Mouse (Mus musculus): ENCODE results near the gene Fgfr2. TPM values are rescaled to one million over a fixed set of nuclear protein-coding genes. Genes with fewer than 3 reads are reported as not detected.

Fgfr2 gene
- polyA plus RNA-seq, 1 experiment from 2014 or later = 33.9 TPM

GRCm38 (mm10) chr7:130727560-130727959 is 2395.6 kb downstream of the Fgfr2 start:
- Histone ChIP-seq H3K9ac (no peak overlapping the region), H3K27me3 (no peaks in the 10 kb centered on the region), H3K4me3 (no peak overlapping the region), H3K36me3 (peaks cover 60% of the 10 kb centered on the region), H3K27ac (no peak overlapping the region), H3K4me1 (replicated peaks) (peaks cover 31% of the 10 kb centered on the region), H3K4me2 (no peak overlapping the region), H3K9me3 (no peaks in the 10 kb centered on the region)
- 89% methylated on average over 4 of the region's 4 CpGs for WGBS
- ATAC-seq (ENCODE audit: low FRiP score) = no peak

DNA sequence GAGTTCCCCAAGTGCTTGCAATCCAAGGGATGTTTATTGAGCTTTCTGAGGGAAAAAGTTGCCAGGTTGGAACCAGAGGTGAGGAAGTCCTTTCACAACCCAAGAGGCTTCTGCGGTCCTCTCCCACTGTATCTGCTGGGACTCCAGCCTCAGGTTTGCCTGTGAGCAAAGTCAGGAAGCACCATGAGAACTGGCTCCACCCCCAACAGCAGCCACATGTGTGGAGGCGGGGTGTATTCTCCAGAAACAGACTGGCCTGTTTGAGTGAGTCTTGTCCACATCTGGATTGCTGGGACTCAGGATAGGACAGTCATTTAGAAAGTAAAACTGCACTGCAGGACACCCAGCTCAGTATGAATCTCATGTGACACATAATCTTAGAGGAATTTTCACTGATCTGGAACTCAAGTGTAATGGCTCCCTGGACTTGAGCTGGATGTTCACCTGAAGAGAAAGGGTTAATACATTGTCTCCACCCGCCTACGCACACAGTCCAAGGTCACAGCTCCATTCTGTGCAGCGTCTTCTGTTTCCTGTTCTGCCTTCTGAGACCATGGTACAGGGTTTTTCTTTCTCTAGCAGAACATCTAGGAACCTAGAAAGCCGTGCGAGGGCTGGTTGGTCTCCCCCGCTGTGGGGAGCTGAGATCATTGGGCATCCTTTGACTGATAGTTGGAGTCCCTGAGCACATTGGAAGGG is 2396.3 kb downstream of the Fgfr2 start:
- Histone ChIP-seq H3K4me1 (replicated peaks) (peaks cover 25% of the 10 kb centered on the region), H3K9ac (no peak overlapping the region), H3K36me3 (peaks cover 64% of the 10 kb centered on the region), H3K4me3 (no peak overlapping the region), H3K4me2 (no peak overlapping the region), H3K27ac (no peak overlapping the region), H3K27me3 (no peaks in the 10 kb centered on the region), H3K9me3 (no peaks in the 10 kb centered on the region)
- no peak for ATAC-seq (ENCODE audit: low FRiP score)
- WGBS = 73% methylated on average over 8 of the region's 8 CpGs

DNA sequence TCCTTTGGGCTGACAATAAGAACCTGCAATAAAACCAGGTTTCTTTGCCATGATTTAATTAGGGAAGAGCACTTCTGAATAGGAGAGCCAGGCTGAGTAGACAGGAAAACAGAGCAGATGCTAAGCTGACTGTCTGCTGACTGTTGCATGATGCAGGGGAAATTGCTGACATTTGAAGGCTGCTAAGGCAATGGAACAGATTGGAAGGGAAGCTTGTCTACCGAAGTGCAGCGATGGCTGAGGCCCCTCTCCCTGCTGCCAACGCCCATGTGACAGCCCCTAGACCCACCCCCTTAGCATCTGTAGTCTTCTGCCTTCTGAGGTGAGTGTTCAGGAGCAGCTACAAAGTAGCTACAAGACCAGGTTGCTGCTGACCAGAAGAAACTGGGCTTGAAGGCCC is 2397.0 kb downstream of the Fgfr2 start:
- Histone ChIP-seq H3K9ac (no peak overlapping the region), H3K27ac (no peak overlapping the region), H3K9me3 (no peaks in the 10 kb centered on the region), H3K36me3 (peaks cover 68% of the 10 kb centered on the region), H3K4me2 (no peak overlapping the region), H3K4me3 (no peak overlapping the region), H3K27me3 (no peaks in the 10 kb centered on the region), H3K4me1 (replicated peaks) (peaks cover 21% of the 10 kb centered on the region)
- ATAC-seq (ENCODE audit: low FRiP score) = no peak
- WGBS = 80% methylated on average over 3 of the region's 3 CpGs

- peaks cover 31% of the 10 kb centered on the region for H3K4me1 ChIP-seq (replicated peaks)
- no peak for ATAC-seq (ENCODE audit: low FRiP score)
- peak overlapping the region; percentile 78 for H3K27ac ChIP-seq
- peaks cover 61% of the 10 kb centered on the region for H3K36me3 ChIP-seq
- no peak overlapping the region for H3K4me3 ChIP-seq
- peak overlapping the region; percentile 53 for H3K9ac ChIP-seq
- H3K4me2 ChIP-seq = no peak overlapping the region
- H3K9me3 ChIP-seq = no peaks in the 10 kb centered on the region
- 59% methylated on average over 9 of the region's 9 CpGs for WGBS
- no peaks in the 10 kb centered on the region for H3K27me3 ChIP-seq
Measured at GRCm38 (mm10) chr7:130720646-130721335, 2402.4 kb downstream of the Fgfr2 start.

DNA sequence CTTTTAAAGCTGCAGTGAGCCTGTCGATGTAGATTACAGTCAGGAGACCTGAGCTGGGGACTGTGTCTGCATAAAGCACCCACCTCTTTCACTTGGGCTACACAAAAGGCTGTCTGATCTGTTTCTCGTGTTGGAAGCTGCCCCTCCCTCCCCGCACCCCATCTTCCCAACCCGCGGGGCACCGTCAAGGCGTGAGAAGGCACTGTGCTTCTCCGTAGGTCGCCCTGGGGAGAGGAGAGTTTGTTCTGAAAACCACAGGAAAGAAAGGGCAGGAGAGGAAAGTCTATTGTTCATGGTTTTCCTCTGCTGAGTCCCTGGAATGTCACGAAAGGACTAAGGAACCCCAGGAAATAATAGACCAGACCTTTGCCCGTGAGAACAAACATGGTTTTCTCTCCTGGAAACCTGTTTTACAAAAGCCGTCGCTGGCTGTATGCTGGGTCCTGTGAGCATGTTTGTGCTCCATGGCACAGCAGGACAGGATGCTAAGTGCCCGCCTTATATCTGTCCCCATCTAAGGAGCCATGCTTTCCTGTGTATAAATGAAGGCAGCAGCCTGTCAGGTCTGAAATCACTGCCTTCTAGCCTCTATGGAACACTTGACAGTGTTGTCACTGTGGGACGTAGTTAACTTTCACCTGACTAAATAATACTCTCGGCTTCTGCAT is 2403.1 kb downstream of the Fgfr2 start:
- H3K4me2 ChIP-seq = peak overlapping the region; percentile 17; the same call in 1 of the 2 replicates
- ATAC-seq (ENCODE audit: low FRiP score) = no peak

DNA sequence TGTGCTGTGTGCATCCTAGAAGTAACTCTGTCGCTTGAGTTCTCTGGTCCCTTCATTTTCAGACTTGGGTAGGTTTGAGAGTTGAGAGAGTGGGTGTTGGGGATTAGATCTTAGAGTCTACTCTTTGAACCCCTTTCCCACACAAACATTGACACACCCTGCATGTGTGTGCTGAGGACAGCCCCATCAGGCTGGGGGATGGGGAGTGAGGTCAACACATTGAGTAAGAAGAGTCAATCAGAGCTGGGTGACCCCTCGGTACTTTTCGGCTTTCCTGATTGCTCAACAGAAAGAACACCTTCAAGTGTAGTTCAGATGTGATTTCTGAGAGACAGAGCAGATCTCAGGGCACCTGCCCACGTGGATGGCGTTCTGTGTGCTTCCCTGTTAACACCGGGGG is 2406.2 kb downstream of the Fgfr2 start:
- WGBS = 98% methylated on average over 6 of the region's 6 CpGs
- no peak overlapping the region for H3K27ac ChIP-seq
- H3K9ac ChIP-seq = no peak overlapping the region
- H3K9me3 ChIP-seq = no peaks in the 10 kb centered on the region
- H3K4me1 ChIP-seq (replicated peaks) = peaks cover 53% of the 10 kb centered on the region
- no peak overlapping the region for H3K4me3 ChIP-seq
- H3K4me2 ChIP-seq = no peak overlapping the region
- no peak for ATAC-seq (ENCODE audit: low FRiP score)
- no peaks in the 10 kb centered on the region for H3K27me3 ChIP-seq
- peaks cover 29% of the 10 kb centered on the region for H3K36me3 ChIP-seq

More for the DNA sequence above, 2403.1 kb downstream of the Fgfr2 start:
- H3K4me3 ChIP-seq = no peak overlapping the region
- no peaks in the 10 kb centered on the region for H3K27me3 ChIP-seq
- H3K4me1 ChIP-seq (replicated peaks) = peaks cover 32% of the 10 kb centered on the region
- H3K36me3 ChIP-seq = peaks cover 55% of the 10 kb centered on the region
- 6% methylated on average over 16 of the region's 16 CpGs for WGBS
- peak overlapping the region; percentile 53 for H3K9ac ChIP-seq
- H3K9me3 ChIP-seq = no peaks in the 10 kb centered on the region
- peak overlapping the region; percentile 78 for H3K27ac ChIP-seq

DNA sequence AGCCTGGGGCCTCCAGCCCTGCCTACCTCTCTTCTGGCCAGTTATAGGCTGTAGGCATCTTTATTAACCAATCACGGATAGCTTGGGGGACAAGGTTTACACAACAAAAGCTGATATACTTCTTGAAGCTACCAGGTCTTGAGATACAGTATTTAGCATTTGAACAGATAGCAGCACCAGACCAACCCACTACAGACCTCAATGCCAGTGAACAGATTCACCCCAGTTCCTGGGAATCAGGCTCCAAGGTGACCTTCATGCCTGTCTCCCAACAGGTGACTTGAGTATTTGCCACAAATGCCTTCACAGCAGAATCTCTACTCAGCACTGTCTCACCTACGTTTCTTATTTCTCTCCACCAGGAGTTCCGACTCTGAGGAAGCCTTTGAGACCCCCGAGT is 2406.8 kb downstream of the Fgfr2 start:
- Histone ChIP-seq H3K4me2 (no peak overlapping the region), H3K4me3 (no peak overlapping the region), H3K36me3 (peaks cover 26% of the 10 kb centered on the region), H3K9ac (no peak overlapping the region), H3K27ac (no peak overlapping the region), H3K27me3 (no peaks in the 10 kb centered on the region), H3K4me1 (replicated peaks) (peaks cover 51% of the 10 kb centered on the region), H3K9me3 (no peaks in the 10 kb centered on the region)
- WGBS = 91% methylated on average over 4 of the region's 4 CpGs
- ATAC-seq (ENCODE audit: low FRiP score) = no peak

GRCm38 (mm10) chr7:130715467-130715866 is 2407.7 kb downstream of the Fgfr2 start:
- WGBS = 84% methylated on average over 3 of the region's 3 CpGs
- no peak overlapping the region for H3K4me3 ChIP-seq
- no peak overlapping the region for H3K9ac ChIP-seq
- H3K36me3 ChIP-seq = peaks cover 24% of the 10 kb centered on the region
- no peak for ATAC-seq (ENCODE audit: low FRiP score)
- no peak overlapping the region for H3K27ac ChIP-seq
- no peaks in the 10 kb centered on the region for H3K27me3 ChIP-seq
- H3K4me2 ChIP-seq = no peak overlapping the region
- H3K4me1 ChIP-seq (replicated peaks) = peaks cover 49% of the 10 kb centered on the region
- no peaks in the 10 kb centered on the region for H3K9me3 ChIP-seq

GRCm38 (mm10) chr7:130713319-130713718 is 2409.8 kb downstream of the Fgfr2 start:
- Histone ChIP-seq H3K9me3 (no peaks in the 10 kb centered on the region), H3K4me3 (no peak overlapping the region), H3K4me1 (replicated peaks) (peaks cover 53% of the 10 kb centered on the region), H3K27ac (peak overlapping the region; percentile 30), H3K36me3 (peaks cover 21% of the 10 kb centered on the region), H3K4me2 (no peak overlapping the region), H3K27me3 (no peaks in the 10 kb centered on the region), H3K9ac (no peak overlapping the region)
- WGBS = 43% methylated on average over 6 of the region's 6 CpGs
- ATAC-seq (ENCODE audit: low FRiP score) = no peak

GRCm38 (mm10) chr7:130711851-130712250 is 2411.3 kb downstream of the Fgfr2 start:
- peaks cover 63% of the 10 kb centered on the region for H3K4me1 ChIP-seq (replicated peaks)
- no peaks in the 10 kb centered on the region for H3K9me3 ChIP-seq
- H3K36me3 ChIP-seq = peaks cover 6% of the 10 kb centered on the region
- H3K27ac ChIP-seq = no peak overlapping the region
- no peak overlapping the region for H3K4me3 ChIP-seq
- no peak overlapping the region for H3K4me2 ChIP-seq
- 90% methylated on average over 7 of the region's 7 CpGs for WGBS
- ATAC-seq (ENCODE audit: low FRiP score) = no peak
- no peaks in the 10 kb centered on the region for H3K27me3 ChIP-seq
- H3K9ac ChIP-seq = no peak overlapping the region

DNA sequence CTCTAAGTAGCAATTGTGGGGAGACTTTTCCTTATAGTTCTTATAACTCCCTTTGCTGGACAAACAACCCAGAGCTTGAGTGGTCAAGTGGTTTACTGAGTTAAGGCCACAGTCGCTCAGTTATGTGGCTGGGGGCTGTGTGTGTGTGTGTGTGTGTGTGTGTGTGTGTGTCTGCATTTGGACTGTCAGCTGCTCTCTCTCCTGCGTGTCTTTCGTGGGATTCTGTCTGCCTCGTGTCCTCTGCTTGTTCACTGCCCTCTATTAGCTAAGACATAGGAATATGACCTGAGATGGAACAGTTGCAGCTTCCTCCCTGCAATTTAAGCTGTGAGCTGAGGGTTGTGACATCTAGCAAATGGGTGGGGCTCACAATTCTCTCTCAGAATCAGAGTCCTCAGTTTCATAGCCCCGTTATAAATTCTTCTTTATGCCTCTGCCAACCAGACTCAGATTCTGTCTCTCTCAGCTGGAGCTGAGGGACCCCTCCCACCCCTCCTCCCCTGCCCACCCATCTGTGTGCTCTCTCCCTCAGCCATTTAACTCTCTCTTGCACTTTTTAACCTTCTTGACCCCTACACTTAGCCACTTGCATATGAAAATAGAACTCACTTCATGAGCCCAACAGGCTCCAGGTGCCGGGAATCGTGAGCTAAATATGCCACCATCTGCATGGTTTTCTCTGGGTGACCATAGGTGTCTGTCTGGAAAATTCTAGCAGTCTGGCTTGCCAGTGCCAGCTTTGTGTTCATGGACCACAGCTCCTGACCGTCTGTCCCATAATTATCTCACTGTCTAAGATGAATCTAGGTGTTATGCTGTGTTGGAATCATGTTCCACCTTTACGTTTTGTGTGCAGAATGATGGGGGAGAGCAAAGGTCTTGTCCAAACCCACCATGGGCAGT is 2413.5 kb downstream of the Fgfr2 start:
- no peaks in the 10 kb centered on the region for H3K36me3 ChIP-seq
- 52% methylated on average over 9 of the region's 9 CpGs for WGBS
- ATAC-seq (ENCODE audit: low FRiP score) = no peak
- no peak overlapping the region for H3K4me2 ChIP-seq
- H3K4me3 ChIP-seq = no peak overlapping the region
- H3K9ac ChIP-seq = no peak overlapping the region
- H3K4me1 ChIP-seq (replicated peaks) = peaks cover 71% of the 10 kb centered on the region
- peak overlapping the region; percentile 32 for H3K27ac ChIP-seq
- H3K27me3 ChIP-seq = no peaks in the 10 kb centered on the region
- H3K9me3 ChIP-seq = no peaks in the 10 kb centered on the region

DNA sequence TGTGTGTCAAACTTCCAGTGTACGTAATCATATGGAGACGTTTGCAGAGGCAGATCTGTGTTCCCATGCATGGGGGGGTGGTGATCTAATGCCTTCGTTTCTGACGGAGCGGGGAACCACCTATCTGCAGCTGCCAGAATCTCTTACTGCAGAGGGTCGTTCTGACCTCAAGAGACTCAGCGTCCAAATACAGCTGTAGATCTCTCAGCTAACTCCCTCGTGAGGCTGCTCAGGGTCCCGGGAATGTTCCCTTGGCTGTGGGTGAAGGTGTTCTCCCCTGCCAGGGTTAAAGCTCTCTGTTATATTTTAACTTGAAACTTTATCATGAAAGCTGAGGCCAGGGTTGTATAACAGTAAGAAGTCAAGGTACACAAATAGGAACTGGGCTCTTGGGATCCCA is 2414.2 kb downstream of the Fgfr2 start:
- Histone ChIP-seq H3K27ac (peak overlapping the region; percentile 32; the same call in 1 of the 2 replicates), H3K4me3 (no peak overlapping the region), H3K9me3 (no peaks in the 10 kb centered on the region), H3K27me3 (no peaks in the 10 kb centered on the region), H3K4me2 (no peak overlapping the region), H3K4me1 (replicated peaks) (peaks cover 75% of the 10 kb centered on the region), H3K9ac (0 out of 2 replicates have a peak overlapping the region, but pooled peaks have one; percentile 6), H3K36me3 (no peaks in the 10 kb centered on the region)
- 64% methylated on average over 9 of the region's 9 CpGs for WGBS
- ATAC-seq (ENCODE audit: low FRiP score) = no peak
